Mouse (Mus musculus) cerebral cortex, adult 2 months (tissue): ENCODE results near the gene Vmn1r120.

Experiments
- WGBS: fragments of 180-500 bp; shearing (Covaris S2); methylation state at CpG from one replicate; pipeline ENCODE4 v1.1.7; 2018; 5-methylcytosine and 5-hydroxymethylcytosine counted together

Vmn1r120 gene

DNA sequence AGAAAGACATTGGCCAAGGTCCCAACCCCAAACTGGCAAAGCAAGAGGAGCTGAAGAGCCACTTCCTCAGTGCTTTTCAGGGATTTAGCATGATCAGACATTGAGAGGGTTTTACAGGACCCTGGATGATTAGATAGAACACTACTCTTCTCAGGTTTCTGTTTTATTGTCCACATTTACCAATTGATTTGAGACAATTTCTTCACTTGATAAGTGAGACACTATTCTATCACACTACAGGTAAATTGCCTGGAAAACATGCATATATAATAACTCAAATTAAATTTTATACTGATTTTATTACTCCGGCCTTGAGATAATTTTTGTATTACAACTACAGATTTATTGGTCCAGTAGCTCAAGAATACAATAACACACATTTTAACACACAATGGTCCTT is at the start of gene Vmn1r120:
Gene Vmn1r120 (minus strand): TSS at position 101 of the 400 bp plus-strand sequence.
- WGBS, result 72% methylated on average over 1 of the region's 1 CpGs

GRCm38 (mm10) chr7:21098413-21098812 is 44.8 kb upstream of the Vmn1r120 start, which contains the start of gene Vmn1r121:
Gene Vmn1r121 (minus strand): TSS chr7:21098513.
- WGBS, result 61% methylated on average over 5 of the region's 5 CpGs

DNA sequence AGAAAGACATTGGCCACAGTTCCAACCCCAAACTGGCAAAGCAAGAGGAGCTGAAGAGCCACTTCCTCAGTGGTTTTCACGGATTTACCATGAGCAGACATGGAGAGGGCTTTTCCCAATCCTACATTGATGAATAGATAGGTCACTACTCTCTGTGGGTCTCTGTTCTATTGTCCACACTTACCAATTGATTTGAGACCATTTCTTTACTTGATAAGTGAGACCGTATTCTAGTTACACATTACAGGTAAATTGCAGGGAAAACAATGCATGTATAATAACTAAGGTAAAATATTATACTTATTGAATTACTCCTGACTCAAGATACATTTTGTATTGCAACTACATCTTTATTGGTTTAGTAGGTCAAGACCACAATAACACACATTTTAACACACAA is 41.2 kb downstream of the Vmn1r120 start, which contains the start of gene Vmn1r119:
Gene Vmn1r119 (minus strand): TSS at position 101 of the 400 bp plus-strand sequence.
- WGBS, result no CpG with 5 or more reads among the region's 2 CpGs
